Mouse (Mus musculus) lung, adult 2 months (tissue): ENCODE measurements around the gene Erlin1. TPM values are rescaled to one million over a fixed set of nuclear protein-coding genes. Genes with fewer than 3 reads are reported as not detected.

Experiments
- DNase-seq: peaks from one replicate; pipeline ENCODE4 v3.0.0; 2022
- H3K4me1 ChIP-seq: fragments of 200-500 bp; 2 replicates; pipeline ENCODE4 v1.6.1; 2011; ENCODE audit warnings: low read length; ENCODE audit not compliant: control insufficient read depth, insufficient read depth
- H3K4me3 ChIP-seq: fragments of 200-500 bp; replicated peaks from 2 replicates; pipeline ENCODE3; 2011; ENCODE audit warnings: low read depth, mild to moderate bottlenecking, control low read depth, low read length; ENCODE audit errors: extremely low read depth
- CTCF ChIP-seq: fragments of 200-500 bp; IDR thresholded peaks from 2 replicates; pipeline ENCODE4 v1.5.1; 2011; ENCODE audit warnings: mild to moderate bottlenecking, low read length, control low read depth; ENCODE audit not compliant: insufficient read depth
- POLR2A ChIP-seq: fragments of 200-500 bp; IDR thresholded peaks from 2 replicates; pipeline ENCODE4 v1.6.1; 2011; ENCODE audit warnings: low read depth, mild to moderate bottlenecking, control low read depth, low read length, borderline replicate concordance; ENCODE audit errors: extremely low read depth
- WGBS: fragments of 180-500 bp; shearing (Covaris S2); methylation state at CpG from one replicate; pipeline ENCODE4 v1.1.7; 2018; 5-methylcytosine and 5-hydroxymethylcytosine counted together
- polyA plus RNA-seq: library from polyadenylated mRNA; depleted of rRNA; stranded (reverse); fragments of >200 nt; gene quantifications from 2 replicates; pipeline ENCODE4 v1.2.3, GENCODE M21; 2012; rRNA removed

Gene Erlin1
- polyA plus RNA-seq, 1 experiment: 7.0 TPM

- WGBS: 82% methylated on average over 8 of the region's 8 CpGs
- TF ChIP-seq CTCF (no peak), POLR2A (no peak)
- Histone ChIP-seq H3K4me3 (no peak overlapping the region), H3K4me1 (no peaks in the 10 kb centered on the region)
- DNase-seq: no peak
These were observed 79.2 kb downstream of the Erlin1 start for GRCm38 (mm10) chr19:43990362-43990761.

- TF ChIP-seq CTCF (no peak), POLR2A (no peak)
- H3K4me3 ChIP-seq: no peak within 1 kb of the TSS
- WGBS: 27% methylated on average over 30 of the region's 30 CpGs
- DNase-seq: peak; percentile 39
- H3K4me1 ChIP-seq: no peaks in the 10 kb centered on the region
These were observed 83.4 kb downstream of the Erlin1 start, which contains the start of gene Cpn1 for GRCm38 (mm10) chr19:43986069-43986794. Gene Cpn1, minus strand, starts transcription at chr19:43986556.

Other genes with a start within 250 kb of the Erlin1 start
- gene Dnmbp, start 129.6 kb downstream of the Erlin1 start, polyA plus RNA-seq: 17.1 and 18.6 TPM in 2 replicates
- 4.3 and 5.0 TPM in 2 replicates for gene Cpn1, start 83.2 kb downstream of the Erlin1 start, polyA plus RNA-seq
- gene Cyp2c23, start 40.6 kb downstream of the Erlin1 start, polyA plus RNA-seq: 0.53 and 0.65 TPM in 2 replicates
- gene Chuk, start 37.7 kb upstream of the Erlin1 start, polyA plus RNA-seq: 10.2 and 16.1 TPM in 2 replicates
- gene Cwf19l1, start 66.1 kb upstream of the Erlin1 start, polyA plus RNA-seq: 3.6 and 7.5 TPM in 2 replicates
- 15.5 and 19.7 TPM in 2 replicates for gene Bloc1s2, start 76.7 kb upstream of the Erlin1 start, polyA plus RNA-seq
- 0.03 and 0.06 TPM in 2 replicates for gene Pkd2l1, start 122.7 kb upstream of the Erlin1 start, polyA plus RNA-seq
- 0.14 TPM in 1 of 2 replicates, not detected in the other for gene Scd3, start 133.5 kb upstream of the Erlin1 start, polyA plus RNA-seq
- 289 and 384 TPM in 2 replicates for gene Scd2, start 223.9 kb upstream of the Erlin1 start, polyA plus RNA-seq